Mouse (Mus musculus): ENCODE data around the gene Tsc22d3. TPM values are rescaled to one million over a fixed set of nuclear protein-coding genes. Genes with fewer than 3 reads are reported as not detected.

Tsc22d3 gene
- total RNA-seq (2021), result 100 to 1,000 TPM in 1 of 2 experiments, 10 to 100 TPM in 1; 77.4 to 136 TPM
- polyA plus RNA-seq (2012; rRNA removed), result 53.1 and 71.8 TPM in 2 replicates
- long read RNA-seq, transcript Tsc22d3-202 (3 exons, 1,790 nt), result minor isoform, 7 of 70 reads
- long read RNA-seq, transcript Tsc22d3-201 (3 exons, 1,974 nt), result major isoform, 25 of 70 reads
- long read RNA-seq, partial matches to known transcripts, result 8 of 70 reads
- long read RNA-seq, other reads (novel, unspliced or antisense), result 28 of 70 reads

- DNase-seq, result peak; percentile 78
Observed at GRCm38 (mm10) chrX:140600410-140601109, at the start of gene Tsc22d3. Gene Tsc22d3, minus strand, starts transcription at chrX:140600659.

- DNase-seq, result no peak
Observed at GRCm38 (mm10) chrX:140639592-140639991, 39.1 kb upstream of the Tsc22d3 start.

GRCm38 (mm10) chrX:140638028-140638427 lies 37.6 kb upstream of the Tsc22d3 start:
- peak; percentile 23 for DNase-seq

GRCm38 (mm10) chrX:140624875-140625594 lies 24.6 kb upstream of the Tsc22d3 start:
- no peak for DNase-seq

GRCm38 (mm10) chrX:140609938-140610337 lies 9.5 kb upstream of the Tsc22d3 start:
- no peak for DNase-seq

- no peak for DNase-seq
Observed at GRCm38 (mm10) chrX:140601884-140602283, 1.4 kb upstream of the Tsc22d3 start.

- DNase-seq, result no peak
Observed at GRCm38 (mm10) chrX:140601311-140601710, 852 bp upstream of the Tsc22d3 start.

GRCm38 (mm10) chrX:140599561-140600409 lies 674 bp downstream of the Tsc22d3 start:
- DNase-seq, result peak; percentile 53

- peak; percentile 86 for DNase-seq
Observed at GRCm38 (mm10) chrX:140598850-140599560, 1.5 kb downstream of the Tsc22d3 start.

- DNase-seq, result peak; percentile 20
Observed at GRCm38 (mm10) chrX:140598194-140598849, 2.1 kb downstream of the Tsc22d3 start.

GRCm38 (mm10) chrX:140591176-140591575 lies 9.3 kb downstream of the Tsc22d3 start:
- no peak for DNase-seq

- peak; percentile 45 for DNase-seq
Observed at GRCm38 (mm10) chrX:140590142-140590541, 10.3 kb downstream of the Tsc22d3 start.

- no peak for DNase-seq
Observed at GRCm38 (mm10) chrX:140589194-140589751, 11.2 kb downstream of the Tsc22d3 start.

GRCm38 (mm10) chrX:140588534-140588933 lies 11.9 kb downstream of the Tsc22d3 start:
- DNase-seq, result no peak

- no peak for DNase-seq
Observed at GRCm38 (mm10) chrX:140580416-140580815, 20.0 kb downstream of the Tsc22d3 start.

GRCm38 (mm10) chrX:140575636-140576035 lies 24.8 kb downstream of the Tsc22d3 start:
- no peak for DNase-seq

GRCm38 (mm10) chrX:140575200-140575599 lies 25.3 kb downstream of the Tsc22d3 start:
- no peak for DNase-seq

GRCm38 (mm10) chrX:140572702-140573338 lies 27.6 kb downstream of the Tsc22d3 start:
- DNase-seq, result no peak

- DNase-seq, result no peak
Observed at GRCm38 (mm10) chrX:140569595-140569994, 30.9 kb downstream of the Tsc22d3 start.
